Mouse (Mus musculus) spleen, postnatal 36 days (tissue): ENCODE measurements around the gene Traf3ip3.

Source experiments
- DNase-seq, 2 experiments: peaks; one replicate each; pipeline ENCODE4 v3.0.0; 2022; ENCODE audit warnings: low spot score in 2 of 2, mixed read lengths in 1 of 2

Traf3ip3 gene

DNA sequence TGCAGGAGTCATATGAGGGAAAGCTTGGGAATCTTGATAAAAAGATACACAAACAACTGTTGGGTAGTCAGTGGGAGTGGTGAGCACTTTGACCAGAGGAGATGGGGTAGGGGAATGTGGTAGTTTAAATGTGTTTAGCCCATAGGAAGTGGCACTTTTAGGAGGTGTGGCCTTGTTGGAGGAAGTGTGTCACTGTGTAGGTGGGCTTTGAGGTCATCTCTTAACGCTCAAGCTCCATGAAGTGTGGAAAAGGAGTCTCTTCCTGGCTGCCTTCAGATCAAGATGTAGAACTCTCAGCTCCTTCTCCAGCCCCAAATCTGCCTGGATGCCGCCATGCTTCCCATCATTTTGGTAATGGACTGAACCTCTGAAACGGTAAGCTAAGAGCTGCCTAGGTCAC, 6.0 kb upstream of the Traf3ip3 start, which contains the start of gene Lamb3:
Gene Lamb3 (plus strand): TSS at position 197 of the 400 bp plus-strand sequence.
- DNase-seq = peak; percentile 56 to 64

DNA sequence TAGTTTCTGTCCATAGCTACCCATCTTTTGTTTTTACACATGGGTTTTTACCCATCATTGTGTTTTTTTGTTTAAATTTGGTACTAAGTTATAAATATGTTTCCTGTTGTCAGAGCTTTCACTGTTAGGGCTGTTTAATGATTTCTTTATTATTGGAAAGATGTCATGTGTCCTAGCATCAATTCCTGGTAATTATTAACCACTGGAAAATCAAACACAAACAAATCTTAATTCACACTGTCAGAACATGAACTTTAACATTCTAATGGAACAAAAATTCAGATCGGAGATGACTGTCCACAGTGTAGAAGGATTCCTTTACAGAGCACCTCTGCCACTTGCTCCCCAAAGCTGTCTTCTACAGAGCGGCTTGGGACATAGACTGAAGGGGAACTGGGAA, 3.9 kb upstream of the Traf3ip3 start:
- DNase-seq = no peak

DNA sequence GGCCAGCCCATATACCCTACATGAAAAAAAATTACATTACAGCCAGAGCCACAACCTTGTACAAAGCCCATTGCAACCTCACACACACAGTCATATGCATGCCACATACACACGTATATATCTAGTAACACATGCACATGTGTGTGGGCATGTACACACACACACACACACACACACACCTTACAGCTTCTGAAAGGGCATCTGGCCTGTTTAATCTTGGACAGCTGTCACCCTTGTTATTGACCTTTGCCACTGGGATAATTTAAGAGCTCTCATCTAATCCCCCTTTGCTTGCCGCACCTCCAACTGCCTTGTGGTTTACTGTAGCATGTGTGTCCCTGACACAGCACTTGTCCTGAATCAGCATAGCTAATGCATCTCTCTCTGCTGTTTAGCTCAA, 2.3 kb upstream of the Traf3ip3 start:
- DNase-seq = no peak

DNA sequence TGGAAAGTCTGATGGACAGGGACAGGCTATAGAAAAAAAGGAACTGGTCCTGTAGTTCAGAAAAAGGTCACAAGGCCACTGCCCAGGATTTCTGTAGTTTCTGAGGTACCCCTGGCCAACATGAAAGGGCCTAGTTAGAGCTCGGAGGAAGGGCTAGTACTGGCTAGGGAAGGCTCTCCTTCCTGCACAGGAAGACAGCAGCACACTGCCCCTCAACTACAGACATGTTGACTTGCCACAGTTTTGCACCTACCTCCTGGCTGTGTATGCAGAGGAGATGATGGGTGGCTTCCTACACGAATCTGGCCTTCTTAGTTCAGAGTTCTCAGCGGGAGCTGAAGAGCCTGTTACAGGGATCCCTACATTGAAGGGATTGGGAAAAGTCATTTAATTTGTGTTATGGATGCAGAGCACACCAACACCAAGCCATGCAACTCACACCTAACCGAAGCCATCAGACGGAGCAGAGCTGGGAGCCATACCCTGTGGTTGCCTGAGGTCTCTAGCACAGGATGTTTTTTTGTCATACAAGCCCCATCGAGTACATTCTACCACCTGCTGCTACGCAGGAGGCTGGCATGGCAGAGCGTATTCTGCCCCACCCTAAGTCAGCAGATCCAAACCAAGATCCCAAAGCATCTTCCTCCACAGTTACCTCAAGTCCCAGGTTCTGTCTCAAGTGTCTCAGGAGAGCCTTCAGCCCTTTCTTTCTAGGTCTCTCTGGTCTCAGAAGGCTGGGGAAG, 692 bp downstream of the Traf3ip3 start:
- peak; percentile 66 to 69 for DNase-seq

DNA sequence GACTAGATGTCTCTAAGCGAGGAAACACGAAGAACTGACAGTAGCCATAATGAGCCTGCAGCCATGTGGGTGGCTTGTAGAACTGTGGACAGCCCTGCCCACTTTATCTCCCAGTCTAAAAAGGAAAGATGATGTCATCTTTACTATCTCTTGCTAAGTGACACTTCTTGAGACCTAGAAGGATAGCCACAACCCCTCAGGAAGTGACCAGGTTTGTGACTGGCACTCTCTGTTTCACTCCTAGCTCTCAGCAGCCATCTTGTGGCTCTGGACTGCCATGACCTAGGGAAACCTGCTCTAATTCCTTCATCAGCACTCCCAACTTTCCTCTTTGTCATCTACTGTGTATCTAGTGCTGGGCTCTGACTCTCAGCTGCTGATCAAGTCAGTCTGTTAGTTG, 3.2 kb downstream of the Traf3ip3 start:
- DNase-seq = no peak

DNA sequence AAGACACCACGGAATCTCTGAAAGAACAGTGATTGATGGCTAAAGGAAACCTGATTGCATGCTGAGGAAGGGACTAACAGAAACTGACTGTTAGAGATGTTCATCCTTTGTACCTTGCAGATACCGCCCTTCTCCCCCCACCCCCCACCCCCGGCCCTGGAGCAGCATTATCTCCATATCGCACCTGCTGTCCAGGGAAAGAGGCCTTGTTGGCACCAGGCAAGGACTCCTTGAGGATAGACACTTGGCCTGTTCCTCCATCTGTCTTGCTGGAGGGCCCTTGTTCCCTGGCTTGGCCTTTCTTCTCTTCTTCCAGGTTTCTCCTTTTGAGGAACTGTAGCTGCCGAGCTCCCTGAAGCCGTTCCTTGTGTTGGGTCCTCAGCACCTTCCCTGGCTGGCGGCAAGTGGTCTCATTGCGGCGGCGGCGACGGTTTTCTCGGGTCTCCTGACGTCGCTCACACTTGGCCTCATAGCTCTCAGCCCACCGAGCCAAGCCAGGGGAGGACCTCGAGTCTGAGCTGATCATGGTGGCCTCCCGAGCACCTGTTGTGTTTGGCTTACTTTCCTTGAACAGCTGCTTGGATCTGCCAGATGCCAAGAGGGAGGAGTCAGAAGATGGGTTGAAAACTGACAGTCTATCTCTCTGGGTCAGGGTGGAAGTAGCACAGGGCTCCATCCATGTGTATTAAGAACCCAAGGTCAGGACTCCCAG, 3.9 kb downstream of the Traf3ip3 start:
- no peak for DNase-seq

DNA sequence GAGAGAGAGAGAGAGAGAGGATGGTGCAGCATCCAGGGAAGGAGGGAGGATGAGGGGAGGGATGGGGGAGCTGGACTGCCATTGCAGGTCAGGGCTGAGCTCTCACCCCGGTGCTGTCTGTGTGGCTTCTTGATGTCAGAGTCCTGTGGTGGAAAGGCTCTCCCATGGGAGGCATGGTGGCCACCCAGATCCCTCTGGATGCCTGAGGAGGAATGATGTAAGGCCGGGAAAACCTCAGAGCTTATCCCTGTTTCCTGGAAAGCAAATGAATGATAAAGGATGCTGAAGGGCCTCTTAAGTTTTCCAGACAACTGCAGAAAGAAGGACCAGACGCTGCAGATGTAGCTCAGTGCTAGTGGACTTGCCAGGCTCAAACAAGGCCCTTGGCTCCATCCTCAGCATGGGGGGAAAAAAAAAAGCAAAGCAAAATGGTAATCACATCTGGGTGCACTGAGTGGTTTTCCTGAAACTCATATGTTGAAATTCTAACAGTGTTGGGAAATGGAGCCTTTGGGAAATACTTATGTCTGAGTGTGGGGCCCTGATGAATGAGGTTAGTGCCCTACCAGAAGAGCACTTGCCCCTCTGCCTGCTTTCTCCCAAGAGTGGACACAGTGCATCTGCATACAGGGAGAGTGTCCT, 6.2 kb downstream of the Traf3ip3 start:
- no peak for DNase-seq

DNA sequence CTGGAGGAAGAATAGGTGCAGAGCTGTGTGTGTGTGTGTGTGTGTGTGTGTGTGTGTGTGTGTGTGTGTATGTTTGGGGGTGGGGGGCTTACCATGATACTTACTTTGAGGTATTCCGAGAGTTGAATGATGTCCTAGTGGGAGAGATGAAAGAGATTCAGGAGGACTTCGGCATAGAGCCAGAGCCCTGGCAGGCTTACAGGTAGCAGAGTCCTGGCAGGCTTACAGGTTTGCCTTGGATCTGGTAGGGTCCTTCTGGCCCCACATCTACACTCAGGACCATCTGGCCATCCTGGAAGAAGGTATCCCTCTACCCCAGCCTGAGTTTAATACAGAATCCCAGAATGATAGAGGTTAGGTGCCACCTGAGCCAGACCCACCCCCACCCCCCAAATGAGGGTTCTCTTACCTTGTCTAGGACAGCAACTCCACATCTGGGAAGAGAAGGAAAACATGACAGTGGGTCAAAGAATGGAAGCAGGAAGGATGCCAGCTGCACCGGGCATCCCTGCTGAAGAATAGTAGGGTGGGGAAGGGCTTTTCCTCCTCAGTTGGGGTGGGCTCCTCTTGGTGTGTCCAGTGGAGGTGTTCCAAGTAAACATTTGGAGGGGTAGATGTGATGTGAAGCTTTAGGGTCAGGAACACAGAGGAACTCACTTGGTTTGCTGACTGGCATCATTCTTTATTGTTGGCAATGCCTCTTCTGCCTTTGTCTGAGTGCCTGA, 6.9 kb downstream of the Traf3ip3 start:
- DNase-seq = no peak

DNA sequence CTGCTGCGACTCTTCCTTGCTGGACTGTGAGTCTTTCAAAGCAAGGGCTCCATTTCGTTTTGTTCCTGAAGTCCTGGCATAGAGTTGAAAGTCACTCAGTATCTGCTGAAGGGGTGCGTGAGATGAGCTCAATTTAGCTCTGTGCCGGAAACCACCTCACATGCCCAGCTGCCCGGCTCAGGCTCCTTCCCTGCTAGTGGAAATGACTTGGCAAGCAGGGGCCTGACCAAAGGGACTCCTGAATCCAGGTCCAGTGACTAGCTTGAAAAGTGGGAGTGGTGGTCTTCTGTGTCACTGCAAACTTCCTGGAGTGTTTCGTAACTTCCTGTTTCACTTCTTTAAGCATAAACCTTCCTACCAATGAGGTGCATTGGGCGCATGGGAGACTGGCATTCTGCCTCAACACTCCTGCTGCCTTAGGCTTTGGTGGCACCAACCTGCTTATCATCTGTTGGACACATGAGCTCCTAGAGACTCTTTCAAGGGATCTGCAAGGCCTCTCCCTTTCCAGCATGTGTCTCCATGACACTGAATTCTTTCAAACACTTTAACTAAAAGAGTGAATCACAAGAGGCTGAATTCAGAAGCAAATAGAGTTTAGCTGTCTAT, 9.7 kb downstream of the Traf3ip3 start:
- DNase-seq = no peak

DNA sequence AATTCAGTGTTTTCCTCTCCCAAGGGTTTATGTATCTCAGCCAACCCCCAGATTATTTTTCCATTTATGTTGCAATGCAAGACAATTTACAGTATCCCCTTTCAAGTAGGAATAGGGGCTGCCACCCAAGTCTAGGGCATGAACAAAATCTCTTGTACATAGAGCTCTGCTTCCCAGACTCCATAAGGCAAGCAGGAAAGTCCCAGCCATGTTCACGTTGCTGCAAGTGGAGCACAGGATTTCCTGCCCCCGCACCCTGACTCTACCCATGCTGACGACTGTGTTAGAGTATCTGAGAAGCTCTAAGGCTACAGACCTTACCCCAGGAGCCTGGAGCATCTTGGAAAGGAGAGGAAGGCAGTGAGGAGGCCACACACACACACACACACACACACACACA, 11.7 kb downstream of the Traf3ip3 start:
- no peak for DNase-seq

DNA sequence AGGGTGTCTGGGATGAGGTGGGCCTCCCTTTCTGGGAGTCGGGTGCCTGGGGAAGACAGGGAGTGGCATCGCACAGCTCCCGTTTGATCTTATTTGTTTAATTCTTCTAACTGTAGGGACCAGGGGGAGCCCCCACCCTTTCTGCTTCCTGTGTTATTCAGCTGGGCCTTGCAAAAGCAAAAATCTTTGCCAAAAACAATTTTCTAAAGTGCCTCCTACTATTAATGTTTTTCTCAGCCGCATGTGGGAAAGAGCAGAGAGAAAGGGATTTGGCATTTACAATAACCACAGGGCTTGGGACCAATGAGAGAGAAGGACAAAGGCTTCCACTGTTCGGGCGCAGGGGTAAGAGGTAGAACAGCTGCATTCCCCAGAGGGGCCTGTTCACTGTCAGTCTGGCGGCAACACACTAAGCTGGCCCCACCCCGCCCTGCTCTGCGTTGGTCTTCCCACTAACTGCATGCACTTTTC, 12.3 kb downstream of the Traf3ip3 start:
- DNase-seq = peak; percentile 79

DNA sequence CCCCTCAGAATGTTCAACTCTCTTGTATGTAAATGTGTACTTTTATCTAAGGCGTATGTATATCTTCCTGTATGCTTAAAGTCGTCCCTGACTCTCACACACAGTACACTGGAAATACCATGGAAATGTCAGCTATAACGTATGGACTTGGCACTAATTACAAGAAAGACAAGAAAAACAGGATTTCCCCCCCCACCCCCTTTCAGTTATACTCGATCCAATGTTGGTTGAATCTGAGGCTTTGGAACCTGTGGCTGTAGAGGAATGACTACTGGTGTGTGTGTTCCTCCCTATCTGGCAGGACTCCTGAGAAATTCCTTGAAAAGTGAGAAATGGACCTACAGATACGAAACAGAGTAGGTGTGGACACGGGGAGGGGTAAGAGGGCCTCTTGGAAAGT, 13.2 kb downstream of the Traf3ip3 start:
- no peak for DNase-seq

DNA sequence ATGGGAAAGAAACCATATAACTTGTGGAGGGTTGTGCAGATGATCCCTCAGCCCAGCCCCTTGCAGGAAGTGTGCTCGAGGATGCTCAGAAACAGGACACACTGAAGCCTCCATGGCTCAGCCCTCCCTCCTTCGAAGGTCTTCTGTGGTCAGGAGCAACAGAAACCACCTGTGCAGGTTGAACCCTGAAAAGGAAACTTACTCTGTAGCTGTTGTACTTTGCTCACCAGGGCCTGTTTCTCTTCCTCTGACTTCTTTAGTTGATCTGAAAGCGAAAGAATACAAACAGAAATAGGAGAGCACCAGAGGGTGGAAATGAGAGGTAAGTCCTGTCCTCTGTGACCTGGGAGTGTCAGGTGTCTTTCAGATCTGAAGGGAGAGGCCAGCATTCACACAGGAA, 20.4 kb downstream of the Traf3ip3 start:
- peak; percentile 48 to 51 for DNase-seq

DNA sequence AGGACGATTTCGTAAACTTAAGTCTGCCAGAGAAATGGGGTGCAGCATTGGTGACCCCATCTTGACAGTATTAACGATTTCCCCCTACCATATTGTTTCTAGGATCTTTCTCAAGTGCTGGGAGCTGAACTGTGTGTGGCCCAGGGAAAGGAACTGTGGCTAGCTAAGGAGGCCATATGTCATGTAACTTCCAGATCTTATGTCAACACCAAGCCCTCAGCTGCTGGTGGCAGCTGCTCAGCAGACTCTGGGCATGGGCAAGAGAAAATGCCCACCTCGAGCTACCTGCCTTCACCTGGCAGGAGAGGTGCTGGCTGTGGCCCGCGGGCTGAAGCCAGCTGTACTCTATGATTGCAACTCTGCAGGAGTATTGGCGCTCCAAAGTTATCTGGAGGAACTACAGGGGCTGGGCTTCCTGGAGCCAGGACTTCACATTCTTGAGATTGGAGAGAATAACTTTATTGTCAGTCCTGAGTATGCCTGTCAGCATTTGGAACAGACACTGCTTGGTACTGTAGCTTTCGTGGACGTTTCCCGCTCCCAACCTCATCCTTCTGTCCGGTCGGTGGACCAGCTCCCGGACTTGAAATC, 27.3 kb downstream of the Traf3ip3 start:
- DNase-seq = no peak

DNA sequence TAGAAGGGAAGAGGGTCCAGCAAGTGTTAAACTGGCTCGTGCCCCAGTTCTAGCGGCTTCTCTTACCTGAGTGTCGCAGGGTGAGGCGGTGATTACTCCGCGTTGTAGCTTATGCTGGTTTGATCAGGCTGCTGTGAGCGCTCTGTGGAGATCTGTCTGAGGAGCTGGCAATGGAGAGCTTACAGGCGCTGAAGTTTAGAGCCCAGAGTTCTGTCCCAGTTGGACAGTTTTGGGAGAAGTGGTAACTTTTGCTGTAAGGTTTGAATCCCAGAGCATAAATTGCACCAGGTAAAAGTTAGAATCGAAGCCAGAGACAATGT, 27.7 kb downstream of the Traf3ip3 start:
- no peak for DNase-seq

DNA sequence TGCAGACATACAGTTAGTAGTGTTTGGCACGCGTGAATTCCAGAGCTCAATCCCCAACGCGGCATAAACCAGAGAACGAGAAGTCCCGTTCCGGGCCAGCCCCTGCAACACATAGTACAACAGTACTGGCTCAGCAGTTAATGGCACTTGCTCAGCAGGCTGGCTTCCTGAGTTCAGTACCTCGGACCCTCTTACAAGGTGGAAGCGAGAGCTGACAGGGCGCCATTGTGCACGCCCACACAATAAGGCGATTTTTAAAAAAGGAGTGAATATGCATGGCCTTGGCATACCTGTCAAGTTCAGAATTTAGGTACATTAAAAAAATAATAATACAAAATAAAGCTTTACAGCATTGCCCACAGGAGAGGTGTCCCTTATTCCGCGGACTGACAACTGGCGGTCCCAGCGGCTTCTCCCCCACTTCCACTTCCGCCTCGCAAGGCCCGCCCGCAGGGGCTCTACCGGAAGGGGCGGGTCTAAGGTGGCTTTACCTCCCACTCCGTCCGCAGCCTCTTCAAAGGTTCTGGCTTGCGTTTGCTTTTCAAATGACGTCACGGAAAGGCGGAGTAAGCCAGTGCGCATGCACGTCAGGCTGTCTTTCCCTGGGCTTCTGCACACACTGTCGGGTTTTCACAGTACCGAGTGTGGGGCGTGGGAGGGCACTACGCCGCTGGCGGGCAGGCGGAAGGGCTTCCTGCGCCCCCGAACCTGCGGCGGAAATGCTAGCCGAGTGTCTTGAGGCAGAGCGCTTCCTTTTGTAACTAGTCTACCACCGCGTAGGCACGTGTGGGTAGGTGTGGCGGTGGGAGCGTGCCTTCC, 28.3 kb downstream of the Traf3ip3 start:
- peak; percentile 98 to 99 for DNase-seq

DNA sequence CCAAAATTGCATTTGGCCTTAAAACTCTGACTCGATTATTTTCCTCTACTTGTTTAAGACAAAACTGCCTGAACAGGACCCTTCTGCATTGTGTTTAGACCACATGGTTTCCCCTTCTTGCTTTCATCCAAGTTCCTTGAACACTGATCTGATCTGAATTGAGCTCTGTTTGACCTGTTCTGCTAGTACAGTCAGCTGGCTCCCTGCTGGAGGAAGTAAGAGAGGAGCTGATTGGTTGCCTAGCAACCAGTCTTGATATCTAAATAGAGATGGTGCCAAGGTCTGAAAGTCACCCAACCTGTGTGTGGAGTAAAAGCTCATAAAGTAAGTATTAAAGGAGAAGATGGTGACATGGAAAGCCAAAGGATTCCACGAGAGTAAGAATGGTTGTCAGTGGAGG, 31.6 kb downstream of the Traf3ip3 start:
- DNase-seq = no peak

DNA sequence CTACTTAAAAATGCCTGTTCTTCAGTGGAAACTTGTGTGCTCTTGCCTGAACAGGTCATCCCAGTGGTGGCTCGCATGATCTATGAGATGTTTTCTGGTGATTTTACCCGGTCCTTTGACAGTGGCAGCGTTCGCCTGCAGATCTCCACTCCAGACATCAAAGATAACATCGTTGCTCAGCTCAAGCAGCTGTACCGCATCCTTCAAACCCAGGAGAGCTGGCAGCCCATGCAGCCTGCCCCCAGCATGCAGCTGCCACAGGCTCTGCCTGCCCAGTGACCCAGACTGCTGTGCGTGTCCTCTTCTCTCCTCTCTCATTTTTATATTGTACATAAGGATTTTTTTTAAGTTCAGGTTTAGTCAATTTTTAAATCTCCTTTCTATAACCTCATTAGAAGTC, 32.3 kb downstream of the Traf3ip3 start:
- DNase-seq = no peak

DNA sequence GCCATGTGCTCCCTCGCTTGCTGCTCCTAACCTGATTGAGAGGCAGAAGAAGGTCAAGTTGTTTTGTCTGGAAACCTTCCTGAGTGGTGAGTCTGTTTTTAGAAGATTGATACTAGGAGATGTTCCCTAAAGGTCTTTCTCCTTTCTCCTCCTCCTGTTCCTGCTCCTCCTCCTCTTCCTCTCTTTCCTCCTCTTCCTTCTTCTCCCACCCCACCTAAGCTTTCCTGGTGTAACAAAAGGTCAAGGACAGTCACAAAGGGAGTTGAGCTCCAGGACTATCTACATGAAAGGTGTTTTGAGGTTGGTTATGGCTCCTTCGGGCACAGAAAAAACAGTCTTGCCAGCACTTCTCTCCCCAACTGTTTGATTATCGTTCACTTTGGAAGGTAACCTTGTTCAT, 33.8 kb downstream of the Traf3ip3 start, which contains the start of gene A130010J15Rik:
Gene A130010J15Rik (plus strand): TSS at position 301 of the 400 bp plus-strand sequence.
- DNase-seq = no peak

DNA sequence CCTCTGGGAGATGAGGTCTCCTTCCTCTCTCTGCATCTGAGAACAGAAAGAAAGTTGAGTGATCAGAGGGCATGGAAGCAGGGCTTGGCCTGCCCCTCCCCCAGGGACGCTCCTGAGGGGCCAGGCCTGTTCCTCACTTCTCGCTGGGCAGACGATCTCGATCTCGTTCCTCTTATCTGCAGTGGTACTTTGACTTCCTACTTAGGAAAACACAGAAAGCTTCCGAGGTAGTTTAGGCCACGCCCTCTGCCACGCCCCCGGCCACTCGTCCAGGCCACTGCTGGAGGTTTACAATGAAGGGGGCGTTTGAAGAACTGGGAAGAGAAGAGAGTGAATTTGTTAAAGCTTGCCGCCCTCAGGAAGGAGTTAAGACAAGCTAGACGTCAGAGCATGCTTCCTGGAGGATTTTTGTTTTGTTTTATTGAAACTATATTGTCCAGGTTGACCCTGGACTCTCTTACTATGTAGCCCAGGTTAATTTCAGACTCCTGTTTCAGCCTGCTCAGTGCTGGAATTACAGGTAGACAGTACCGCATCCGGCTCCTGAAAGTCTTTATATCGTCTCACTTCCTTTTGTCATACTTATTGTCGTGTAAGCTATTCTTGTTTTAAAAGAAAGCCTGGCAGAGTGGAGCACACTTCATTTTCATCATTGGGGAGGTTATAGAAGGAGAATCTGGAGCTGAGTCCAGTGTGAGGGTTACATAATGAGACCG, 41.0 kb downstream of the Traf3ip3 start:
- peak; percentile 61 to 75 for DNase-seq
